Mouse (Mus musculus) olfactory bulb, adult 2 months (tissue): ENCODE data around the gene Slc17a4.

Experiments
- CTCF ChIP-seq: fragments of 200-500 bp; IDR thresholded peaks from 2 replicates; pipeline ENCODE4 v1.5.1; 2012; ENCODE audit warnings: low read depth, mild to moderate bottlenecking, low read length, moderate library complexity; ENCODE audit not compliant: insufficient read depth
- POLR2A ChIP-seq: fragments of 200-500 bp; IDR thresholded peaks from 2 replicates; pipeline ENCODE4 v1.6.1; 2012; ENCODE audit warnings: mild to moderate bottlenecking, low read depth, low read length, moderate library complexity; ENCODE audit not compliant: insufficient read depth

DNA sequence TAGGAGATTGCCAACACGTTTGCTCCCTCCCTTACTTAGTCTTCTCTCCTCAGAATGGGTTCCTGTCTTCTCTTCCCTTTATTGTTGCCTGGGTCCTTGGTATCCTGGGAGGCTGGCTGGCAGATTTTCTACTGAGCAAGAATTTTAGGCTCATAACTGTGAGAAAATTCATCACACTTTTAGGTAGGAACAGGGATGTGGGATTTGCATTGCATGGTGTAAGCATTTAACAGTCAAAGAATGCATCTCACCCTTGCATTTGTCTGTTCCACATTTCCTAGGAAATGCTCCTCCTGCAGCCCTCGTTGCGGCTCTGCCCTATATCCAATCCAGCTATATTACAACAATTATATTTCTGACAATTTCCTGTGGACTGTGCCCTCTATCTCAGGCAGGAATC lies 58.4 kb downstream of the Slc17a4 start:
- TF ChIP-seq CTCF (no peak), POLR2A (no peak)
